Mouse (Mus musculus) hindlimb bud, embryonic 11.5 days (tissue): ENCODE results near the gene Dlg1.

ENCODE experiments used
- DNase-seq: peaks from one replicate; pipeline ENCODE4 v3.0.0-alpha.2; 2012; ENCODE audit warnings: low read depth, low spot score; ENCODE audit errors: extremely low spot score

Dlg1 gene

DNA sequence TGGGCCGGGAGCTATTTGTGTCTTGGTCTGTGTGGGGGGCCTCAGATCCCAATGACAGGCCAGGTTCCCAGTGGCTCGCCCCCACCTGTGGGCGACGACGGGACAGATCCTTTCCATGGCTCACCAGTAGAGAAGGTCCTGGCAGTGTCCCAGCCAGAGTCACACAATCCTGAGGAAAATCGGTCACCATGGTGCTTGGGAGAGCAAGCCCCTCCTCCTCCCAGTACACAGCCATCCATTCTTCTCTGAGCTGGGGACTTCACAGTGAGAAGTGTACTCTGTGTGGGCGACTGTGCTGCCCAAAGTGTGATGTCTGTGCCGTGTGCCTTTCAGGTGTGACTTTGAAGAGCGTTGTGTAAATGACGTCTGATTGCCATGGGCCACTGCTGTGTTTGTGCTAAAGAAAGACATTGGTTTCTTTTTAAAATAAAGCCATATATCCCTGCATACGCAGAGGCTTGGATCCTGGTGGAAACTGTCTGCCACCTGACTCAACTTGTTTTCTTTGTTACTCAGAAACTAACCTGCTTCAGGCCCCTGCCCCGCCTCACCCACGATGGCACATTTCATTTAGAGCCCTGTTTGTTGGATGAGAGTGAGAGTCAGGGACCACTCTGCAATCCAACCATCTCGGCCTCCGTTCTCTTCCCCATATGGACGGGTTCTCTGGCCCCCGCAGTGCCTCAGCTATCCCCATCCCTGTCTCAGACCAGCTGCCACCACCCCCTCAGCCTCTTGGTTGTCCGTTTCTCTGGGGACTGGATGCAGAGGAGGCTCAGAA lies 235.5 kb downstream of the Dlg1 start:
- DNase-seq, result no peak

DNA sequence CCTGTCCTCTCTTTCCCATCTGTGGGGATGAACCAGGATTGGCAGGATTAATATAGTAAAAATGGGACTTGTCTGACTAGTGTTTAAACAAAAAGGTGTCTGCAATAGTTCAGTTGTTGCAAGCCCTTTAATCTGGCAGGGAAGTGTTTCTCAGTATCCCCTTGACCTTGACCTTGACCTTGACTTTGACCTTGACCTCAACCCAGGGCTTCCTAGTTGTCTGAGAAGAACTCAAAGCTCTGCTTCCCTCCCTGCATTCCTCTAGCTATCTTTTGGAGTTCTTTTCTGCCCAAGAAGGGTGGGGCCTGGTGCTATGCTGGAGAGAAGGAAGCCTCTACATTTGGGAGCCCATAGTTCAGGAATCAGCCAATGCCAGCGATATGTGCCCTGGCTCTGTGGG lies 238.6 kb downstream of the Dlg1 start:
- DNase-seq, result no peak

DNA sequence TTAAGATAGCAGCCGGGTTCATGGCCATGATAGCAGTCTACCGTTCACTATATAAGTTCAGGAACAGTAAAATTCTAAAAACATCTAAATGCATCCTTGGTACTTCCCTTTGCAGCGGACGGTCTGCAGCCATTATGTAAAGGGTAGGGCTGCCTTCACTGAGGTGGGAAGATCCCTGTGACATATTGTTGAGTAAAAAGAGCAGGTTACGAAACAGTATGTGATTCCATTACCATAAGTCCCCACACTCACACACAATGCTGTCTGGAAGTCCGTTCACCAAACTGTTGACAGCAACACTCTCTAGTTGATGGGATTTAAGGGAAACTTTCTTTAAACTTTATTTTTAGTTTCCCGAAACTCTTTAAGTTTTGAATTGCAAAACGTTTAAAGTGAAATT lies 240.0 kb downstream of the Dlg1 start:
- DNase-seq, result no peak

DNA sequence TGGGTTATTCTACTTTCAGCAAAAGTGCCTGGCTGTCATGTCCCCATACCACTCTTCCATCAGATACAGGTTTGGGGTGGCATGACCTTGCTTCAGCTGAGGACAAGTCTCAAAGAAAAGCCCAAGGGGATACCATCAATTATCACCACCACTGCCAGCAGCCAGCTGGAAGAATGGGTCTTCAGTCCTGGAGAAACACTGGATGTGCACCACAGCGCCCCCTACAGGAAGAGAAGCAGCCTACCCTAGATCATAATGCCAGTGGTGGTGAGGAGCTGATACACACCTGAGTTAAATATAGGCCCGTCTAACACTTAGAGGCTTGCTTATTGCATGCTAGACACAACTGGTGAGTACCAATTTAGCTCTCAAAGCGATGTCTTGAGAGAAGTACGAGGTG lies 242.1 kb downstream of the Dlg1 start:
- no peak for DNase-seq

DNA sequence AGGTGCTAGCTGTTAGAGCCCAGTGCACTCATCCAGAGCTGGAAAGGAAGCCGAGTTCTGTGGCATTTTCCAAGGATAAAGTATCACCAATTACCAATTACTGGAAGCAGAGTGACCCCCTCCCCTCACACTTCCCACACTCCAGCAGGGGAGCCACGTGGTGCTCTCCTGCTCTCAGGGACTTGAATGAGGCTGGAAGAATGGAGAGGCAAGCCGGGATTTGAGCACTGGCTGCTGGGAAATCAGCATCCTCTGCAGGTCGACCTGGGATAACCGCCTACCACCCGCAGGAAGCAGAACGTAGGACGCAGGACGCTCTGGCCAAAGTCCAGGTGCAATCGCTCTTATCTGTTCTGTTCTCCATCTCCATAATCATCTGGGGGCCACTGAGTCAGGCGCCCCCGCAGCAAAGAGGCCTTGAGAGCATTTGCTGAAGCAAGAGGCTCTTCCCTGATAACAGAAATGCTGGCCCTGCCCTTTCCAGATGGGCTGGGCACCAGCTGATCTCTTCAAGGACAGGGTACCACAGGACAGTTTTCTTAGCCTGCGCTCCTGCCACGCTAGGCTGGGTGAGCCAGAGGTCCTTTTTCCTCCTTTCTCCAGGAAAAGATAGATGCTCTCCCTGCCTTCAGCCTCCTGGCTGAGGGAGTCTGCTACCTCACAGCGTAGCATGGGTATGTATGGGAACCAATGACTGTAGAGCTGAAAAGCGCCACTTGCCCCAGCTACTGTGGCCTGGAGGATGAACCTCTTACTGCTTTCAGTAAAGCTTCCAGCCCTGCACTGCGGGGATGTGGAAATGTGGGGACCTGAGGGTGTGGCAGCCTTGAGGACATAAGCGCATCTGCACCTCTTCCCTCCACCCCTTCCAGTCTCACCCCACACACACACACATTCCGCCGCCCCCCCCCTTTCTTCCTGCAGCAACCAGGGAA lies 242.9 kb downstream of the Dlg1 start:
- DNase-seq, result no peak

DNA sequence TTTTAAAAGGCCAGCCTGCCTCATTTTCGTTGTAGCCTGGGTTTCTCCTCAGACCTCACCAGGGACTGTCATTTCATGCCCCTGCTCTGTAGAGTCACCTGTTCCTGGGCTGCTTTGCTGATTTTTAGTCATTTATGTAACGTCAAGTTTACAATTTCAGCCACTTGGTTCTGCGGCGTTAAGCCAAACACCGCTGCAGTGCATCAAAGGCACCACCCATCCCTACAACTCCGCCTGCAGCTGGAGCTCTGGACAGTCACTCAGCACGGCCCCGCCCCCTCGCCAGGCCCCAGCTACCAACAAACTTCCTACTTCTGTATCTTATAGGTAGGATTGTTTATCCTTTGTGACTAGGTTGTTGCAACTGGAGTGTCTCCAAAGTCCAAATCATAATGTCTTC lies 243.7 kb downstream of the Dlg1 start:
- no peak for DNase-seq

DNA sequence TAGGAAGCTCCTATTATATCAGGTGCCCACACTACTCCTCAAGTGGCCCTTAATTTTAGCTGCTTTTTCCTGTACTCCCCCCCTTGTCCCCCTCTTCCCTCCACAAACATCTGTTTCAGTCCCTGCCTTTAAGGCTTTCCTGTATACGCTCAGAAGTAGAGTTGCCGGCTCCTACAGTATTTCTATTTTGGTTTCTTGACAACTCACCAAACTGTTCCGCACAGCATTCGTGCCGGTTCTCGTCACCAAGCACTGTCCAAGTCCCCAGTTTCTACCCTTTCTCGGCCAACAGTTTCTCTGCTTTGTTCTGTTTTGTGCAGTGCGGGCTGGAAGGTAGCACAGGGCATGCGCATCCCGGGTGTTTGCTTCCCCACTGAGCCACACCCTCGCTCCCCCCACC lies 245.7 kb downstream of the Dlg1 start:
- no peak for DNase-seq

DNA sequence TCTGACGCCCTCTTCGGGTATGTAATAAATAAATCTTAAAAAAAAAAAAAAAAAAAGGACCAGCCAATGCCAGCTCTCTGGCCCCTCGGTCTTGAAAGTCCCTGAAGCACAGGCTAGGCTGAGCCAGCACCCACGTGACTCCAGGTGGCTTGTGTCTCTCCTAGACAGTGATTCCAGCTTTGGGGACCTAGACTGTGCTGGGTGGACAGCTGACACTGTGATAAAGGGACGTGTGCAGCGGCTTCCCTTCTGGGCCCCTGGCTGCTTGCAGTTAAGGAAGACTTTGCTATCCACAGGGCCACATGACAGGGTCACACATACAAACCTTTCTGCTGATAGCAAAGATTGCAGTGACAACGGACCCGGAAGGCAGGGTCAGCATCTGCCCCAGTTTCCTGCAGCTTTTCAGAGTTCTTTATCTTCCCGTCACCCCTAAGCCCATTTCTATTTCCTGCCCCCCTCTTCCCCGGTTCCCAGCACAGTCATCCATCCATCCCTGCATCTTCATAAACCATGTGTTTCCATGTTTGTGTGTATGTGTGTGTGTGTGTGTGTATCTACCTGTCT lies 247.1 kb downstream of the Dlg1 start:
- no peak for DNase-seq

DNA sequence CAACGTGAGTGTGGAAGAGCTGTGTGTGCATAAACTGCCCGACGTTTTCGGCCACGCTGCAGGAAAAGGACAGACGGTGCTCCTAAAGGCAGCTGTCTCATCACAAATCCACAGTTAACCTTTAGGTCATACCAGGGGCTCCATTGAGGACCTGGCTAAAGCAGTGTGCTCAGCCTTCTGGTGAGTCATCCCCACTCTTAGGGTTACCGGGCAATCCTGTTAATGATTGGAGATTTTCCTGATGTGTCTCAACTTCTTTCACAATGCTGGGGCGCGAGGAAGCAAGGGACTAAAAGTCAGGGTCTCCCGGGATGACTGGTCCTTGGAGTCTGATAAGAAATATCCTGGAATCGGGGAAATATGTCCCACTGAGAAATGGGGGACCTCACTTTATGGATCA lies 254.5 kb downstream of the Dlg1 start:
- no peak for DNase-seq

DNA sequence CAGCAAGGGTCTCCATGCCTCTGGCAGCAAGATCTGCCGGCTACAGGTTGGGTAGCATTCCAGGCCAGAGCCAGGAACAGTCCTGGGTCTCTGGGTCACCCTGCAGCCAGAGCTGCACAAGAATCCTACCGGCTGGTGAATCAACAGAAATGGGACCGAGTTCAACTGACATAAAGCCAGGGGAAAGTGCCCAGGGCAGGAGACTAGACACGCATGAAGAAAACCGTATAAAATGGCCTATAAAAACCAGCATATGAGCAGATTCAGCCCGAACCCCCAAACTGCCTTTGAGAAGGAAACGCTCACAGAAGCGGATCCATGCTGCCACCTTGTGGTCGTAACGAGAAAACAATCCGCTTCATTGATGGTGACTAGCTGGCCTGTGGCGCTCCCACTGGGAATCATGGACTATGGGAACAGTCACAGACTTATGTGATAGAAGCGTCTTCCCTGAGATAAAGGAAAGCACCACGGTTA lies 255.0 kb downstream of the Dlg1 start:
- peak; percentile 85 for DNase-seq

DNA sequence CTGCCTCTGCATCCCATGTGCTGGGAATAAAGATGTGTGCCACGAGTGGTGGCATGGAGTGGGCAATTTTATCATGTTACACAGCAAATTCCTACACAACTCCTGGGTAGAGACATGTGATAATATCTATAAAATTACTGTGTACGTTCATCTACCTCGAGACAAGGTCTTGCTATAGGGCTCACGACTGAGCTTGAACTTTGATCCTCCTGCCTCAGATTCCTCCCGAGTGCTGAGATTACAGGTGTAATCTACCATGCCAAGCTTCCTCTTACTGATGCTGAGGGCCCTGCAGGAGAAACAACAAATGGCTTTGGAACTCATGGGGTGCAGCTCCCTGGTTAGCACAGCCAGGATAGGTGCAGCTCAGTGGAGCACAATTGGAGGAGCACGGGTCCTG lies 261.1 kb downstream of the Dlg1 start:
- DNase-seq, result no peak
